In genomic region chr16:35729151-35729738, GRCm38 (mm10) we compare ENCODE assay signal across 11 mouse cellular contexts. TPM values are rescaled to one million over a fixed set of nuclear protein-coding genes. Genes with fewer than 3 reads are reported as not detected.
A peak's percentile ranks its signal among the peaks of the same experiment; 100 is the strongest.
DNase-seq lines count a peak whose midpoint lies in the region; ATAC-seq and TF ChIP-seq lines count a peak whose summit lies in the region.
"Had no signal": no experiment of that assay in that cellular context is flagged by ENCODE, and none has a peak within 500 bp of the region (broad histone marks: within the 10 kb centered on the region; RNA-seq: fewer than 3 reads in every experiment).

No protein-coding gene starts in this region.

- peak; percentile 52 for DNase-seq in kidney, postnatal 0 days (ENCODE audit: low spot score)
- no peak for DNase-seq in kidney, postnatal 14 days
- DNase-seq in R1 (ENCODE audit: low read depth, low spot score): peak; percentile 80
- DNase-seq in forebrain, embryonic 10.5 days (ENCODE audit: extremely low spot score, low spot score): no peak
- peak; percentile 8 for DNase-seq in lung, postnatal 36 days
- no peak for DNase-seq in cerebellum, adult 11 months
- no peak for DNase-seq in cerebellum, postnatal 14 days
- no peak for DNase-seq in testis, postnatal 14 days (ENCODE audit: low spot score)

- ATAC-seq in kidney, postnatal 0 days (replicated peaks; ENCODE audit: low FRiP score, low read depth): no peak

- H3K4me3 ChIP-seq in kidney, postnatal 0 days (replicated peaks; ENCODE audit: low read depth, low read length): no peak overlapping the region
- no peak overlapping the region for H3K4me3 ChIP-seq in forebrain, embryonic 10.5 days
- H3K4me3 ChIP-seq: embryonic facial prominence, embryonic 13.5 days; limb, embryonic 12.5 days had no signal

- H3K4me2 ChIP-seq in kidney, postnatal 0 days (ENCODE audit: low read length): no peak overlapping the region
- H3K4me2 ChIP-seq: embryonic facial prominence, embryonic 13.5 days; limb, embryonic 12.5 days had no signal

- H3K27ac ChIP-seq in kidney, postnatal 0 days: no peak overlapping the region
- H3K27ac ChIP-seq in forebrain, embryonic 10.5 days: peak overlapping the region; percentile 61; the same call in 1 of the 2 replicates
- H3K27ac ChIP-seq: embryonic facial prominence, embryonic 13.5 days; limb, embryonic 12.5 days had no signal

- H3K36me3 ChIP-seq in kidney, postnatal 0 days (ENCODE audit: insufficient read depth, low read length): peaks cover 5% of the 10 kb centered on the region; the same call in 1 of the 2 replicates
- peaks cover 5% of the 10 kb centered on the region; the same call in 1 of the 2 replicates for H3K36me3 ChIP-seq in forebrain, embryonic 10.5 days (replicated peaks)

- no peaks in the 10 kb centered on the region for H3K4me1 ChIP-seq in kidney, postnatal 0 days (replicated peaks; ENCODE audit: insufficient read depth, low read length)
- peaks cover 5% of the 10 kb centered on the region for H3K4me1 ChIP-seq in forebrain, embryonic 10.5 days
- H3K4me1 ChIP-seq: embryonic facial prominence, embryonic 13.5 days; limb, embryonic 12.5 days had no signal

- H3K9me3 ChIP-seq in kidney, postnatal 0 days (replicated peaks; ENCODE audit: low read length): no peaks in the 10 kb centered on the region
- H3K9me3 ChIP-seq in forebrain, embryonic 10.5 days: no peaks in the 10 kb centered on the region
- H3K9me3 ChIP-seq: embryonic facial prominence, embryonic 13.5 days; G1E; limb, embryonic 12.5 days had no signal

- WGBS in kidney, postnatal 0 days: 45% methylated on average over 8 of the region's 8 CpGs
- WGBS in forebrain, embryonic 10.5 days: 80% methylated on average over 8 of the region's 8 CpGs

- H3K27me3 ChIP-seq in kidney, postnatal 0 days (ENCODE audit: insufficient read depth, low read length): no peaks in the 10 kb centered on the region
- no peaks in the 10 kb centered on the region for H3K27me3 ChIP-seq in forebrain, embryonic 10.5 days (ENCODE audit: poor library complexity, severe bottlenecking)
- H3K27me3 ChIP-seq: embryonic facial prominence, embryonic 13.5 days; limb, embryonic 12.5 days had no signal

- no peak for TF ChIP-seq CTCF in kidney, postnatal 0 days (IDR thresholded peaks at IDR 0.05; ENCODE audit: low read depth)

- no peak overlapping the region for H3K9ac ChIP-seq in kidney, postnatal 0 days (ENCODE audit: low read depth, low read length)
- H3K9ac ChIP-seq: embryonic facial prominence, embryonic 13.5 days; limb, embryonic 12.5 days had no signal

RNA-seq across cellular contexts. Expression of gene Dirc2, which starts 39.9 kb away (rescaled TPM):
- polyA plus RNA-seq in kidney, postnatal 0 days (2015; fragmentation: Nextera tagmentation; extraction: Ambion mirVana): 17.3 and 17.7 TPM in 2 replicates
- 9.3 and 10.4 TPM in 2 replicates for polyA plus RNA-seq in forebrain, embryonic 10.5 days (2016; fragmentation: Nextera tagmentation; extraction: Ambion mirVana)

RNA-seq across cellular contexts. Expression of gene Hspbap1, which starts 40.9 kb away (rescaled TPM):
- polyA plus RNA-seq in kidney, postnatal 0 days (2015; fragmentation: Nextera tagmentation; extraction: Ambion mirVana): 10.8 and 12.7 TPM in 2 replicates
- polyA plus RNA-seq in forebrain, embryonic 10.5 days (2016; fragmentation: Nextera tagmentation; extraction: Ambion mirVana): 28.7 and 29.9 TPM in 2 replicates

Comparison
In these comparisons a context has a peak if more than half of its experiments do, and no peak if none do; other contexts are left out.
1. DNase-seq: peak in kidney, postnatal 0 days (single experiment), R1 (single experiment) and lung, postnatal 36 days (single experiment); none in kidney, postnatal 14 days (single experiment), forebrain, embryonic 10.5 days (single experiment), cerebellum, adult 11 months (single experiment), cerebellum, postnatal 14 days (0 of 2) and testis, postnatal 14 days (single experiment).